Mouse (Mus musculus): ENCODE results near the gene Slc6a6. TPM values are rescaled to one million over a fixed set of nuclear protein-coding genes. Genes with fewer than 3 reads are reported as not detected.

Gene Slc6a6
- polyA plus RNA-seq, 1 experiment from 2014 or later: 40.8 TPM

- Histone ChIP-seq H3K27ac (replicated peaks; ENCODE audit: low read depth, low read length) (no peak overlapping the region; the same call in 1 of the 2 replicates), H3K9me3 (ENCODE audit: control insufficient read depth, low read length) (0 out of 2 replicates have a peak, but pooled peaks cover under 1% of the 10 kb centered on the region), H3K9ac (ENCODE audit: low read depth, low read length) (no peak overlapping the region), H3K4me2 (ENCODE audit: low read depth, low read length) (no peak overlapping the region), H3K36me3 (ENCODE audit: control insufficient read depth, insufficient read depth, low read length) (peaks cover 69% of the 10 kb centered on the region), H3K4me1 (ENCODE audit: control insufficient read depth, insufficient read depth, low read length) (no peaks in the 10 kb centered on the region), H3K4me3 (ENCODE audit: low read depth, low read length) (no peak overlapping the region), H3K27me3 (replicated peaks; ENCODE audit: control insufficient read depth, insufficient read depth, low read length) (no peaks in the 10 kb centered on the region)
- WGBS: 60% methylated on average over 4 of the region's 4 CpGs
- DNase-seq (ENCODE audit: low spot score) (no peak), ATAC-seq (ENCODE audit: low read depth) (no peak)
These were observed 60.0 kb downstream of the Slc6a6 start for GRCm38 (mm10) chr6:91743886-91744285.

GRCm38 (mm10) chr6:91745246-91745645 is 61.4 kb downstream of the Slc6a6 start:
- WGBS: 77% methylated on average over 3 of the region's 3 CpGs
- Histone ChIP-seq H3K36me3 (ENCODE audit: control insufficient read depth, insufficient read depth, low read length) (peaks cover 67% of the 10 kb centered on the region), H3K27me3 (replicated peaks; ENCODE audit: control insufficient read depth, insufficient read depth, low read length) (no peaks in the 10 kb centered on the region), H3K4me3 (ENCODE audit: low read depth, low read length) (no peak overlapping the region), H3K4me1 (ENCODE audit: control insufficient read depth, insufficient read depth, low read length) (no peaks in the 10 kb centered on the region), H3K9me3 (ENCODE audit: control insufficient read depth, low read length) (0 out of 2 replicates have a peak, but pooled peaks cover 5% of the 10 kb centered on the region), H3K9ac (ENCODE audit: low read depth, low read length) (no peak overlapping the region), H3K27ac (replicated peaks; ENCODE audit: low read depth, low read length) (no peak overlapping the region), H3K4me2 (ENCODE audit: low read depth, low read length) (no peak overlapping the region)
- DNase-seq (ENCODE audit: low spot score) (no peak), ATAC-seq (ENCODE audit: low read depth) (no peak)

- no peak overlapping the region for H3K27ac ChIP-seq (replicated peaks; ENCODE audit: low read depth, low read length)
- ATAC-seq (ENCODE audit: low read depth): no peak
- 60% methylated on average over 7 of the region's 7 CpGs for WGBS
These were observed 62.2 kb downstream of the Slc6a6 start for GRCm38 (mm10) chr6:91745947-91746582.

GRCm38 (mm10) chr6:91746776-91747175 is 62.9 kb downstream of the Slc6a6 start:
- H3K4me3 ChIP-seq (ENCODE audit: low read depth, low read length): no peak overlapping the region
- ATAC-seq (ENCODE audit: low read depth): no peak
- WGBS: 72% methylated on average over 5 of the region's 5 CpGs
- H3K27ac ChIP-seq (replicated peaks; ENCODE audit: low read depth, low read length): no peak overlapping the region
- no peak for DNase-seq (ENCODE audit: low spot score)
- H3K9ac ChIP-seq (ENCODE audit: low read depth, low read length): no peak overlapping the region
- no peaks in the 10 kb centered on the region for H3K27me3 ChIP-seq (replicated peaks; ENCODE audit: control insufficient read depth, insufficient read depth, low read length)
- H3K9me3 ChIP-seq (ENCODE audit: control insufficient read depth, low read length): 0 out of 2 replicates have a peak, but pooled peaks cover 5% of the 10 kb centered on the region
- peaks cover 70% of the 10 kb centered on the region for H3K36me3 ChIP-seq (ENCODE audit: control insufficient read depth, insufficient read depth, low read length)
- H3K4me2 ChIP-seq (ENCODE audit: low read depth, low read length): no peak overlapping the region
- H3K4me1 ChIP-seq (ENCODE audit: control insufficient read depth, insufficient read depth, low read length): no peaks in the 10 kb centered on the region

More at GRCm38 (mm10) chr6:91745947-91746582, 62.2 kb downstream of the Slc6a6 start:
- Histone ChIP-seq H3K36me3 (ENCODE audit: control insufficient read depth, insufficient read depth, low read length) (peaks cover 68% of the 10 kb centered on the region), H3K4me1 (ENCODE audit: control insufficient read depth, insufficient read depth, low read length) (no peaks in the 10 kb centered on the region), H3K4me3 (ENCODE audit: low read depth, low read length) (no peak overlapping the region), H3K27me3 (replicated peaks; ENCODE audit: control insufficient read depth, insufficient read depth, low read length) (no peaks in the 10 kb centered on the region), H3K9me3 (ENCODE audit: control insufficient read depth, low read length) (0 out of 2 replicates have a peak, but pooled peaks cover 5% of the 10 kb centered on the region), H3K4me2 (ENCODE audit: low read depth, low read length) (no peak overlapping the region), H3K9ac (ENCODE audit: low read depth, low read length) (no peak overlapping the region)
- DNase-seq (ENCODE audit: low spot score): peak; percentile 13

GRCm38 (mm10) chr6:91750976-91751375 is 67.1 kb downstream of the Slc6a6 start:
- Histone ChIP-seq H3K4me1 (ENCODE audit: control insufficient read depth, insufficient read depth, low read length) (no peaks in the 10 kb centered on the region), H3K4me3 (ENCODE audit: low read depth, low read length) (no peak overlapping the region), H3K36me3 (ENCODE audit: control insufficient read depth, insufficient read depth, low read length) (peaks cover 72% of the 10 kb centered on the region), H3K9ac (ENCODE audit: low read depth, low read length) (no peak overlapping the region), H3K4me2 (ENCODE audit: low read depth, low read length) (no peak overlapping the region), H3K27ac (replicated peaks; ENCODE audit: low read depth, low read length) (no peak overlapping the region), H3K27me3 (replicated peaks; ENCODE audit: control insufficient read depth, insufficient read depth, low read length) (no peaks in the 10 kb centered on the region), H3K9me3 (ENCODE audit: control insufficient read depth, low read length) (0 out of 2 replicates have a peak, but pooled peaks cover 5% of the 10 kb centered on the region)
- no peak for DNase-seq (ENCODE audit: low spot score)
- ATAC-seq (ENCODE audit: low read depth): 0 out of 2 replicates have a peak, but pooled peaks have one; percentile 22
- 74% methylated on average over 3 of the region's 3 CpGs for WGBS

- ATAC-seq (ENCODE audit: low read depth): no peak
These were observed 69.0 kb downstream of the Slc6a6 start for GRCm38 (mm10) chr6:91752884-91753283.

GRCm38 (mm10) chr6:91754098-91754497 is 70.2 kb downstream of the Slc6a6 start:
- Histone ChIP-seq H3K27me3 (replicated peaks; ENCODE audit: control insufficient read depth, insufficient read depth, low read length) (no peaks in the 10 kb centered on the region), H3K4me1 (ENCODE audit: control insufficient read depth, insufficient read depth, low read length) (no peaks in the 10 kb centered on the region), H3K27ac (replicated peaks; ENCODE audit: low read depth, low read length) (no peak overlapping the region), H3K36me3 (ENCODE audit: control insufficient read depth, insufficient read depth, low read length) (peaks cover 75% of the 10 kb centered on the region), H3K9ac (ENCODE audit: low read depth, low read length) (no peak overlapping the region), H3K4me2 (ENCODE audit: low read depth, low read length) (no peak overlapping the region), H3K4me3 (ENCODE audit: low read depth, low read length) (no peak overlapping the region), H3K9me3 (ENCODE audit: control insufficient read depth, low read length) (0 out of 2 replicates have a peak, but pooled peaks cover 2% of the 10 kb centered on the region)
- no peak for ATAC-seq (ENCODE audit: low read depth)
- peak; percentile 30 for DNase-seq (ENCODE audit: low spot score)
- WGBS: 49% methylated on average over 6 of the region's 6 CpGs

More at GRCm38 (mm10) chr6:91752884-91753283, 69.0 kb downstream of the Slc6a6 start:
- WGBS: 67% methylated on average over 8 of the region's 8 CpGs
- no peak overlapping the region for H3K9ac ChIP-seq (ENCODE audit: low read depth, low read length)
- no peaks in the 10 kb centered on the region for H3K4me1 ChIP-seq (ENCODE audit: control insufficient read depth, insufficient read depth, low read length)
- 0 out of 2 replicates have a peak overlapping the region, but pooled peaks have one; percentile 4 for H3K27ac ChIP-seq (replicated peaks; ENCODE audit: low read depth, low read length)
- H3K4me3 ChIP-seq (ENCODE audit: low read depth, low read length): no peak overlapping the region
- 0 out of 2 replicates have a peak, but pooled peaks cover 5% of the 10 kb centered on the region for H3K9me3 ChIP-seq (ENCODE audit: control insufficient read depth, low read length)
- H3K4me2 ChIP-seq (ENCODE audit: low read depth, low read length): no peak overlapping the region
- H3K27me3 ChIP-seq (replicated peaks; ENCODE audit: control insufficient read depth, insufficient read depth, low read length): no peaks in the 10 kb centered on the region
- DNase-seq (ENCODE audit: low spot score): peak; percentile 15
- H3K36me3 ChIP-seq (ENCODE audit: control insufficient read depth, insufficient read depth, low read length): peaks cover 79% of the 10 kb centered on the region

GRCm38 (mm10) chr6:91754845-91755244 is 71.0 kb downstream of the Slc6a6 start:
- H3K27me3 ChIP-seq (replicated peaks; ENCODE audit: control insufficient read depth, insufficient read depth, low read length): no peaks in the 10 kb centered on the region
- WGBS: 89% methylated on average over 12 of the region's 12 CpGs
- H3K36me3 ChIP-seq (ENCODE audit: control insufficient read depth, insufficient read depth, low read length): peaks cover 76% of the 10 kb centered on the region
- no peak overlapping the region for H3K27ac ChIP-seq (replicated peaks; ENCODE audit: low read depth, low read length)
- no peak overlapping the region for H3K9ac ChIP-seq (ENCODE audit: low read depth, low read length)
- ATAC-seq (ENCODE audit: low read depth): no peak
- H3K9me3 ChIP-seq (ENCODE audit: control insufficient read depth, low read length): no peaks in the 10 kb centered on the region
- no peak overlapping the region for H3K4me2 ChIP-seq (ENCODE audit: low read depth, low read length)
- H3K4me3 ChIP-seq (ENCODE audit: low read depth, low read length): no peak overlapping the region
- no peak for DNase-seq (ENCODE audit: low spot score)
- no peaks in the 10 kb centered on the region for H3K4me1 ChIP-seq (ENCODE audit: control insufficient read depth, insufficient read depth, low read length)

Data from embryonic facial prominence, embryonic 14.5 days (tissue).